32 mouse cellular contexts compared by ENCODE assay signal in the genomic region with DNA sequence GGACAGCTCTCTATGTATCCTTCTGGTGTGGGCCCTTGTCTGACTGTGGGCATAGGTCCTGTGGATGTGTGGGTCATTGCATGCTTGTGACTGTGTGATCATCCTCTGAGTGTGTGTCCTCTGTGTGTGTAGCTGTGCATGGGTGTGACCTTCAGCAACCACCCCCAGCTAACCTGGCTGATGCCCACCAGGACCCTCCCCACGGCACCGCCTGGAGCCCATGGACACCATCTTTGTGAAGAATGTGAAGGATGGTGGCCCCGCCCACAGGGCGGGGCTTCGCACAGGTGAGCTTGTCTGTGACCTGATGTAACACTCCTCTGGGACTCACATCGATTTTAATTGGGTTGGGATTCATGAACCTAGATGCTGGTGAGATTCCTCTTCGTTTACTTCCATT. TPM values are rescaled to one million over a fixed set of nuclear protein-coding genes. Genes with fewer than 3 reads are reported as not detected.
DNase-seq lines count a peak whose midpoint lies in the region; ATAC-seq and TF ChIP-seq lines count a peak whose summit lies in the region.
"Had no signal": no experiment of that assay in that cellular context is flagged by ENCODE, and none has a peak within 500 bp of the region (broad histone marks: within the 10 kb centered on the region; RNA-seq: fewer than 3 reads in every experiment).

No protein-coding gene starts in this region.

- ATAC-seq in erythroblast, adult 5-6 weeks (replicated peaks; ENCODE audit: low FRiP score, poor library complexity, severe bottlenecking): no peak
- ATAC-seq in limb, embryonic 15.5 days (ENCODE audit: insufficient number of reproducible peaks, low FRiP score, low TSS enrichment, low read depth): no peak
- ATAC-seq in G1E (ENCODE audit: extremely low read depth, insufficient number of reproducible peaks, low FRiP score, poor library complexity, severe bottlenecking): no peak
- ATAC-seq in liver, embryonic 14.5 days (ENCODE audit: insufficient read depth): no peak
- ATAC-seq: activated CD4-positive, CD25-positive, alpha-beta regulatory T cell, adult 4 months; CD4-positive, CD25-positive, alpha-beta regulatory T cell, adult 4 months; forebrain, embryonic 14.5 days; intestine, postnatal 0 days had no signal

- no peak overlapping the region for H3K4me2 ChIP-seq in limb, embryonic 15.5 days
- H3K4me2 ChIP-seq in liver, embryonic 14.5 days (ENCODE audit: low read depth): peak overlapping the region; percentile 92; the same call in 1 of the 2 replicates
- H3K4me2 ChIP-seq: embryonic facial prominence, embryonic 13.5 days; heart, embryonic 15.5 days; hindbrain, embryonic 13.5 days; neural tube, embryonic 15.5 days had no signal

- H3K4me1 ChIP-seq in erythroblast, embryonic 14.5 days (ENCODE audit: control insufficient read depth): peaks cover 99% of the 10 kb centered on the region
- H3K4me1 ChIP-seq in limb, embryonic 15.5 days: peaks cover 49% of the 10 kb centered on the region
- H3K4me1 ChIP-seq in limb, embryonic 10.5 days: peaks cover 40% of the 10 kb centered on the region
- peaks cover 93% of the 10 kb centered on the region for H3K4me1 ChIP-seq in G1E (ENCODE audit: insufficient read depth, low read depth, low read length)
- H3K4me1 ChIP-seq in liver, embryonic 14.5 days (replicated peaks; ENCODE audit: control insufficient read depth in 2 of 2, insufficient read depth in 2 of 2, low read length in 1 of 2): peaks cover 51 to 58% of the 10 kb centered on the region in 2 experiments

- no peaks in the 10 kb centered on the region for H3K27me3 ChIP-seq in erythroblast, embryonic 14.5 days (ENCODE audit: control insufficient read depth)
- H3K27me3 ChIP-seq in limb, embryonic 15.5 days: no peaks in the 10 kb centered on the region
- no peaks in the 10 kb centered on the region for H3K27me3 ChIP-seq in limb, embryonic 10.5 days (ENCODE audit: low read depth, poor library complexity, severe bottlenecking)
- no peaks in the 10 kb centered on the region for H3K27me3 ChIP-seq in G1E (ENCODE audit: insufficient read depth, low read length)
- H3K27me3 ChIP-seq in liver, embryonic 14.5 days (ENCODE audit: control insufficient read depth, insufficient read depth, low read length): no peaks in the 10 kb centered on the region
- H3K27me3 ChIP-seq: embryonic facial prominence, embryonic 13.5 days; heart, embryonic 15.5 days; neural tube, embryonic 15.5 days had no signal

- H3K4me3 ChIP-seq in erythroblast, embryonic 14.5 days (replicated peaks): peak overlapping the region; percentile 86
- H3K4me3 ChIP-seq in limb, embryonic 15.5 days: no peak overlapping the region
- H3K4me3 ChIP-seq in limb, embryonic 10.5 days: no peak overlapping the region
- peak overlapping the region; percentile 25; the same call in 1 of the 2 replicates for H3K4me3 ChIP-seq in G1E (ENCODE audit: low read depth, low read length)
- H3K4me3 ChIP-seq in liver, embryonic 14.5 days (ENCODE audit: insufficient read depth in 1 of 2, low read depth in 2 of 2, low read length in 2 of 2): no peak overlapping the region
- H3K4me3 ChIP-seq: embryonic facial prominence, embryonic 13.5 days; heart, adult 2 months; heart, embryonic 15.5 days; hindbrain, embryonic 13.5 days; neural tube, embryonic 15.5 days had no signal

- H3K9me3 ChIP-seq in erythroblast, embryonic 14.5 days (ENCODE audit: control insufficient read depth, low read length): no peaks in the 10 kb centered on the region
- H3K9me3 ChIP-seq in limb, embryonic 15.5 days: no peaks in the 10 kb centered on the region
- no peaks in the 10 kb centered on the region for H3K9me3 ChIP-seq in limb, embryonic 10.5 days (replicated peaks)
- no peaks in the 10 kb centered on the region for H3K9me3 ChIP-seq in G1E (replicated peaks)
- H3K9me3 ChIP-seq in liver, embryonic 14.5 days (ENCODE audit: control insufficient read depth, low read length): no peaks in the 10 kb centered on the region
- H3K9me3 ChIP-seq: embryonic facial prominence, embryonic 13.5 days; heart, embryonic 15.5 days; hindbrain, embryonic 13.5 days; neural tube, embryonic 15.5 days had no signal

- DNase-seq in limb, embryonic 10.5 days (ENCODE audit: low spot score): no peak
- DNase-seq in G1E (ENCODE audit: low spot score): no peak
- no peak for DNase-seq in liver, embryonic 14.5 days (ENCODE audit: low read depth in 3 of 3, low spot score in 3 of 3)
- DNase-seq in T-cell, adult 2 months (ENCODE audit: low spot score): no peak
- DNase-seq: cerebellum, adult 2 months; cerebellum, postnatal 36 days; embryo, embryonic 11 days; gastrocnemius, postnatal 36 days; heart, postnatal 4 days; kidney, adult 9 months; kidney, postnatal 10 days; layer of hippocampus, postnatal 36 days; left cerebral cortex, postnatal 4 days; midbrain, embryonic 14.5 days; retina, postnatal 1 day; right cerebral cortex, postnatal 14 days; thymus, postnatal 4 days had no signal

- WGBS in limb, embryonic 15.5 days: 78% methylated on average over 7 of the region's 7 CpGs
- 85% methylated on average over 7 of the region's 7 CpGs for WGBS in limb, embryonic 10.5 days
- WGBS in liver, embryonic 14.5 days (ENCODE audit: insufficient replicate concordance): 78% methylated on average over 7 of the region's 7 CpGs

- TF ChIP-seq EP300 in liver, embryonic 14.5 days (IDR thresholded peaks at IDR 0.05; ENCODE audit: low read depth): no peak

- TF ChIP-seq CTCF in G1E (IDR thresholded peaks at IDR 0.05; ENCODE audit: low read depth, low read length): no peak
- TF ChIP-seq CTCF in liver, embryonic 14.5 days (IDR thresholded peaks at IDR 0.05; ENCODE audit: low read depth): no peak

- no peak overlapping the region for H3K9ac ChIP-seq in limb, embryonic 15.5 days
- no peak overlapping the region for H3K9ac ChIP-seq in liver, embryonic 14.5 days (replicated peaks)
- H3K9ac ChIP-seq: embryonic facial prominence, embryonic 13.5 days; heart, embryonic 15.5 days; hindbrain, embryonic 13.5 days; neural tube, embryonic 15.5 days had no signal

- H3K36me3 ChIP-seq in erythroblast, embryonic 14.5 days (ENCODE audit: control insufficient read depth): peaks cover 100% of the 10 kb centered on the region
- H3K36me3 ChIP-seq in limb, embryonic 15.5 days: peaks cover 79% of the 10 kb centered on the region
- peaks cover 82% of the 10 kb centered on the region for H3K36me3 ChIP-seq in limb, embryonic 10.5 days
- H3K36me3 ChIP-seq in G1E (replicated peaks): peaks cover 80% of the 10 kb centered on the region
- peaks cover 82% of the 10 kb centered on the region for H3K36me3 ChIP-seq in liver, embryonic 14.5 days (replicated peaks; ENCODE audit: control insufficient read depth, insufficient read depth, low read depth)

- H3K27ac ChIP-seq in limb, embryonic 15.5 days: peak overlapping the region; percentile 89; the same call in 1 of the 2 replicates
- no peak overlapping the region for H3K27ac ChIP-seq in limb, embryonic 10.5 days
- peak overlapping the region; percentile 98 for H3K27ac ChIP-seq in liver, embryonic 14.5 days
- H3K27ac ChIP-seq: hindbrain, embryonic 13.5 days; neural tube, embryonic 15.5 days had no signal

RNA-seq across cellular contexts. Expression of a gene that starts 32.6 kb away (rescaled TPM):
- 28.7 and 30.6 TPM in 2 replicates for polyA plus RNA-seq in erythroblast, embryonic 14.5 days (2012)
- 21.3 and 21.9 TPM in 2 replicates for total RNA-seq in erythroblast, adult 5-6 weeks (2015; ENCODE audit: low replicate concordance)
- total RNA-seq in erythroblast, adult 5-6 weeks (2017; ENCODE audit: low replicate concordance): 25.6 and 30.2 TPM in 2 replicates
- 7.8 and 8.4 TPM in 2 replicates for polyA plus RNA-seq in limb, embryonic 15.5 days (2015; fragmentation: Nextera tagmentation; extraction: Ambion mirVana)
- 3.5 and 3.9 TPM in 2 replicates for polyA plus RNA-seq in limb, embryonic 10.5 days (2016; fragmentation: Nextera tagmentation; extraction: Ambion mirVana)
- total RNA-seq in G1E (2014; fragmentation: Nextera tagmentation): 8.5 and 17.9 TPM in 2 replicates
- total RNA-seq in G1E (2017): 2.4 and 4.4 TPM in 2 replicates
- polyA plus RNA-seq in G1E (2012): 18.6 and 21.9 TPM in 2 replicates
- polyA plus RNA-seq in liver, embryonic 14.5 days (2012; rRNA removed): 17.5 and 21.2 TPM in 2 replicates
- polyA plus RNA-seq in liver, embryonic 14.5 days (2014; fragmentation: Nextera tagmentation; extraction: Ambion mirVana): 7.3 and 7.9 TPM in 2 replicates
- polyA plus RNA-seq: activated CD4-positive, CD25-positive, alpha-beta regulatory T cell, adult 4 months; CD4-positive, CD25-positive, alpha-beta regulatory T cell, adult 4 months had no signal

RNA-seq across cellular contexts. Expression of a gene that starts 52.2 kb away (rescaled TPM):
- polyA plus RNA-seq in erythroblast, embryonic 14.5 days (2012): not detected in 2 replicates
- not detected in 2 replicates for total RNA-seq in erythroblast, adult 5-6 weeks (2015; ENCODE audit: low replicate concordance)
- total RNA-seq in erythroblast, adult 5-6 weeks (2017; ENCODE audit: low replicate concordance): not detected in 2 replicates
- 0.93 and 1.1 TPM in 2 replicates for polyA plus RNA-seq in limb, embryonic 15.5 days (2015; fragmentation: Nextera tagmentation; extraction: Ambion mirVana)
- 0.49 and 0.54 TPM in 2 replicates for polyA plus RNA-seq in limb, embryonic 10.5 days (2016; fragmentation: Nextera tagmentation; extraction: Ambion mirVana)
- total RNA-seq in G1E (2014; fragmentation: Nextera tagmentation) (not detected in 2 replicates), G1E (2017) (not detected in 2 replicates)
- polyA plus RNA-seq in G1E (2012): not detected in 2 replicates
- 0.02 TPM in 1 of 2 replicates, not detected in the other for polyA plus RNA-seq in liver, embryonic 14.5 days (2012; rRNA removed)
- polyA plus RNA-seq in liver, embryonic 14.5 days (2014; fragmentation: Nextera tagmentation; extraction: Ambion mirVana): not detected in 2 replicates
- total RNA-seq: gastrocnemius, postnatal 36 days; heart, adult 2 months; heart, postnatal 4 days; layer of hippocampus, postnatal 36 days; liver, adult 2 months had no signal
- polyA plus RNA-seq: activated CD4-positive, CD25-positive, alpha-beta regulatory T cell, adult 4 months; CD4-positive, CD25-positive, alpha-beta regulatory T cell, adult 4 months; cerebellum, adult 2 months; forebrain, embryonic 14.5 days; heart, adult 2 months; large intestine, adult 2 months; liver, adult 2 months; midbrain, embryonic 14.5 days; small intestine, adult 2 months had no signal

Comparison
In these comparisons a context has a peak if more than half of its experiments do, and no peak if none do; other contexts are left out.
1. H3K4me3 ChIP-seq: peak in erythroblast, embryonic 14.5 days (single experiment) and G1E (single experiment); none in limb, embryonic 15.5 days (single experiment), limb, embryonic 10.5 days (single experiment) and liver, embryonic 14.5 days (0 of 2).